Mouse (Mus musculus) thymus, adult 2 months (tissue): Measurements from ENCODE around the gene Spout1. TPM values are rescaled to one million over a fixed set of nuclear protein-coding genes. Genes with fewer than 3 reads are reported as not detected.
"Not testable (repeated sequence)": the region's sequence is repeated elsewhere in the genome, so short reads cannot be mapped to it uniquely, and the experiment has no call there.

Experiments used
- DNase-seq: peaks from one replicate; pipeline ENCODE4 v3.0.0; 2021
- H3K27ac ChIP-seq: fragments of 200-500 bp; 2 replicates; pipeline ENCODE4 v1.5.1; 2012; ENCODE audit warnings: low read length, control low read depth; ENCODE audit not compliant: control insufficient read depth, insufficient read depth
- H3K27me3 ChIP-seq: fragments of 200-500 bp; 2 replicates; pipeline ENCODE4 v1.6.1; 2012; ENCODE audit warnings: mild to moderate bottlenecking, low read length, moderate library complexity, mixed read lengths; ENCODE audit not compliant: control insufficient read depth, insufficient read depth
- H3K36me3 ChIP-seq: fragments of 200-500 bp; 2 replicates; pipeline ENCODE4 v1.6.1; 2012; ENCODE audit warnings: mild to moderate bottlenecking, low read length, moderate library complexity; ENCODE audit not compliant: control insufficient read depth, insufficient read depth
- H3K4me1 ChIP-seq: fragments of 200-500 bp; replicated peaks from 2 replicates; pipeline ENCODE4 v1.6.1; 2012; ENCODE audit warnings: low read length; ENCODE audit not compliant: control insufficient read depth, insufficient read depth
- H3K4me3 ChIP-seq: fragments of 200-500 bp; 2 replicates; pipeline ENCODE4 v1.5.1; 2012; ENCODE audit warnings: mild to moderate bottlenecking, low read length, control low read depth, moderate library complexity; ENCODE audit not compliant: control insufficient read depth, insufficient read depth
- CTCF ChIP-seq: fragments of 200-500 bp; IDR thresholded peaks from 2 replicates; pipeline ENCODE4 v1.5.1; 2012; ENCODE audit warnings: mild to moderate bottlenecking, control low read depth, low read length, moderate library complexity, borderline replicate concordance; ENCODE audit not compliant: control insufficient read depth, poor library complexity, insufficient read depth; ENCODE audit errors: extremely low read depth
- POLR2A ChIP-seq: fragments of 200-500 bp; IDR thresholded peaks from 2 replicates; pipeline ENCODE4 v1.6.1; 2012; ENCODE audit warnings: mild to moderate bottlenecking, low read length, control low read depth, moderate library complexity; ENCODE audit not compliant: control insufficient read depth, poor library complexity, insufficient read depth; ENCODE audit errors: extremely low read depth
- WGBS: fragments of 180-500 bp; shearing (Covaris S2); methylation state at CpG from one replicate; pipeline ENCODE4 v1.1.7; 2018; 5-methylcytosine and 5-hydroxymethylcytosine counted together
- polyA plus RNA-seq: library from polyadenylated mRNA; depleted of rRNA; stranded (reverse); fragments of >200 nt; gene quantifications from 2 replicates; pipeline ENCODE4 v1.2.3, GENCODE M21; 2012

Spout1 gene
- polyA plus RNA-seq, 1 experiment, result 44.9 TPM

DNA sequence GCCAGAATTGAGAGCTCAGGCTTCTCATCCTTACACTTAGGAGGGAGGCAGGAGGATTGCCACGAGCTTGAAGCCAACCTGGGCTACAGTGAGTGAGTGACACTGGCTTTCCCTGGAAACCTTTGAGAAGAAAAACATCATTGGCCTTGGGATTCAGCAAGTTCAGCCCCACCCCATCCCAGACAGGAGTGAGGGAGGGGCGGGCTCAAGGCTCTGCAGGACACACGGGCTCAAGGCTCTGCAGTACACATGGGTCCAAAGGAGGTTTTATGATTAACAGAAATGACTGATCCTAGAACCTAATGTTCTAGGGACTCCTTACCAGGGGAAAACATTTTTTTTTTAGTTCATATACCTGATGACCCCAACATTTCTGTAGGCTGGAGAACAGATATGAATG is 5.5 kb upstream of the Spout1 start:
- H3K4me3 ChIP-seq, result no peak overlapping the region
- no peaks in the 10 kb centered on the region for H3K27me3 ChIP-seq
- no peak overlapping the region for H3K27ac ChIP-seq
- no peak for DNase-seq
- H3K36me3 ChIP-seq, result no peaks in the 10 kb centered on the region
- no peaks in the 10 kb centered on the region for H3K4me1 ChIP-seq
- WGBS, result 89% methylated on average over 3 of the region's 3 CpGs
- TF ChIP-seq CTCF (no peak), POLR2A (no peak)

DNA sequence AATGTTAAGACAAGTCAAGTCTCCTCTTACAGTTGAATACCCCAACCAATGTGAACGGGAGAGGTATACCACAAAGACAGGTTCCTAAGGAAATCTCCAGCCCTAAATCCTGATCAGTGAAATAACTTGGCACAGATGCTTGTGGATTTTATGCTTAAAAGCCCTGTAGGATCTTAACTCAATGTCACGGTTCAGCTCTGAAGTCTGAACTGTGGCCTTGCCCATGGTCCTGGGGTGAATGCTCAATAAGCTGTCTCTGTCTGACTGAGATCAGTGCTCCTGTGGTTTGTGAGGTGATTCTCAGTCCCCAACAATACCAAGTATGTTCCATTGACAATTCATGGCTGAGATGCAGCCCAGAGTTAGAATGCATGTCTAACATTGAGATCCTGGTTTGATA is 4.2 kb upstream of the Spout1 start:
- H3K4me3 ChIP-seq, result no peak overlapping the region
- peaks cover 6% of the 10 kb centered on the region for H3K4me1 ChIP-seq
- 97% methylated on average over 2 of the region's 2 CpGs for WGBS
- H3K27ac ChIP-seq, result no peak overlapping the region
- TF ChIP-seq POLR2A (no peak), CTCF (no peak)
- no peak for DNase-seq
- H3K36me3 ChIP-seq, result no peaks in the 10 kb centered on the region
- no peaks in the 10 kb centered on the region for H3K27me3 ChIP-seq

DNA sequence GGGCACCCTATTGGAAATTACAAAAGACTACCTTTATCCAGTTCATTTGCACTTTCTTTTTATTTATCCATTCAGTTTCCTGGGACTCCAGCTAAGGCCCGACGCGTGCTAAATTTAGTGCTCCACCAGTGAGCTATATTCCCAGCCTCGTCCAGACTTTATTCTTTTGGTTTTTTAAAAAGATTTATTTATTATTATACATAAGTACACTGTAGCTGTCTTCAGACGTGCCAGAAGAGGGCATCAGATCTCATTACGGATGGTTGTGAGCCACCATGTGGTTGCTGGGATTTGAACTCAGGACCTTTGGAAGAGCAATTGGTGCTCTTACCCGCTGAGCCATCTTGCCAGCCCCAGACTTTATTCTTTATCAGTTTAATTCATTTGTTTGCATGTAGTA is 452 bp upstream of the Spout1 start:
- H3K4me1 ChIP-seq, result peaks cover 12% of the 10 kb centered on the region
- 48% methylated on average over 7 of the region's 7 CpGs for WGBS
- not testable (repeated sequence) for H3K27ac ChIP-seq, H3K27me3 ChIP-seq, DNase-seq, H3K36me3 ChIP-seq, H3K4me3 ChIP-seq

DNA sequence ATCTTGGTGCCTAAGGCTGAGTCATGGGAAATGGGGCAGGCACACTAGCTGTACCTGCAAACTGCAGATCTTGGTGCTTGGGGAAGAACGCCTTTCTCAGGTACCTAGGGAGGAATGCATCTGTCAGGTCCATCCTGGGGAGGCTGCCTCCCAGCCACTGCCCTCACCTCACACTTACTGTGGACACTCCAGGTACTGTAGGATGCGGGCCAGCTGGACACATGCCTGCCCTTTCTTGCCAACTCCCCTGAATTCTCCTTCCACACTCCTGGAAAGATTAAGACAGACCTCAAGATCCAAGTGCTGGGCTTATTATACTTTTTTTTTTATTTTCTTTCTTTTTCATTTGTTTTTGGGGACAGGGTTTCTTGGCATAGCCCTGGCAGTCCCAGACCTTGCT is 1.7 kb downstream of the Spout1 start:
- DNase-seq, result no peak
- H3K36me3 ChIP-seq, result 0 out of 2 replicates have a peak, but pooled peaks cover 6% of the 10 kb centered on the region
- H3K4me3 ChIP-seq, result no peak overlapping the region
- TF ChIP-seq POLR2A (no peak), CTCF (no peak)
- H3K27me3 ChIP-seq, result no peaks in the 10 kb centered on the region
- 100% methylated on average over 2 of the region's 2 CpGs for WGBS
- H3K4me1 ChIP-seq, result peaks cover 20% of the 10 kb centered on the region
- no peak overlapping the region for H3K27ac ChIP-seq

DNA sequence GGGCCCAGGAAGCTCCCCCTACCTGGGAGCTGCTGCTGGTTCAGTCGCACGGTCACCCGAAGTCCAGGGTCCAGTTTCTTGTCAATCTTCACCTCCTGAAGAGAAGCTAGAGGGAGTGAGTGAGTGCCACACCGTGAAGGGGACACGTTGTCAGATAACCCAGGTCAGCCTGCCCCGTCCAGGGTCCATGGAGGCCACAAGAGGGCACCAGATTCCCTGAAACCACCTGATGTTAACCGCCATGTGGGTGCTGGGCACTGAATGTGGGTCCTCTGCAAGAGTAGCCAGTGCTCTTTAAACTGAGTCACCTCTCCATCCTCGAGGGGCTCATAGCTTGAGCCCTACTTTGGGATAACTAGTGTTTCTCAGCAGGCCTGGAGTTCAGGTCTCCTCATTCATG is 2.4 kb downstream of the Spout1 start:
- H3K4me1 ChIP-seq, result peaks cover 20% of the 10 kb centered on the region
- H3K27ac ChIP-seq, result no peak overlapping the region
- no peak overlapping the region for H3K4me3 ChIP-seq
- 96% methylated on average over 8 of the region's 8 CpGs for WGBS
- H3K36me3 ChIP-seq, result 0 out of 2 replicates have a peak, but pooled peaks cover 6% of the 10 kb centered on the region
- DNase-seq, result no peak
- H3K27me3 ChIP-seq, result no peaks in the 10 kb centered on the region
- TF ChIP-seq POLR2A (no peak), CTCF (no peak)

DNA sequence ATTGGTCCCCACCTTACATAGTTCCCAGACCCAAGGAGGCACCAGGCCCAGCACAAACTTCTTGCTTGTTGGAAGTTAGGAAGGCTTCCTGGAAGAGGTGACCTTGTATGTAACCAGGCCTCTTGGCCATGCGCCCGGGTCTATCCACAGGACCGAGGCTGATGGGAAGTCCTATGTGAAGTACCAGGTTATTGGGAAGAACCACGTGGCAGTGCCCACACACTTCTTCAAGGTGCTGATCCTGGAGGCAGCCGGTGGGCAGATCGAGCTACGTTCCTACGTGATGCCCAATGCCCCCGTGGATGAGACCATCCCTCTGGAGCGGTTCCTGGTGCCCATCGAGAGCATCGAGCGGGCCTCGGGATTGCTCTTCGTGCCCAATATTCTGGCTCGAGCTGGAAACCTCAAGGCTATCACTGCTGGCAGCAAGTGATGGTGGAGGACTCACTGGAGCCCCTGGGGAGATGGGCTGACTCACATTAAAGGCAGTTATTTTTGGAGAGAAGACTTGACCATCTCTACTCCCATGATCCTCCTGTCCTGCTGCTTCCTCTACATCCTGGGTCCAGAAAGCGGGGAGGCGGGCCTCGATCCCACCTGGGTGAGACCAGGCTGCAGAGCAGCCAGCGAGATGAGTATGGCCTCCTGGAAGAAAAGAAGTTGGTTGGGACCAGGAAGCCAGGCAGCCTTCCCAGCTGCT is 4.6 kb downstream of the Spout1 start:
- DNase-seq, result no peak
- no peak overlapping the region for H3K27ac ChIP-seq
- H3K4me3 ChIP-seq, result no peak overlapping the region
- 0 out of 2 replicates have a peak, but pooled peaks cover 6% of the 10 kb centered on the region for H3K36me3 ChIP-seq
- no peaks in the 10 kb centered on the region for H3K27me3 ChIP-seq
- WGBS, result 94% methylated on average over 20 of the region's 20 CpGs
- TF ChIP-seq CTCF (no peak), POLR2A (no peak)
- peaks cover 20% of the 10 kb centered on the region for H3K4me1 ChIP-seq

DNA sequence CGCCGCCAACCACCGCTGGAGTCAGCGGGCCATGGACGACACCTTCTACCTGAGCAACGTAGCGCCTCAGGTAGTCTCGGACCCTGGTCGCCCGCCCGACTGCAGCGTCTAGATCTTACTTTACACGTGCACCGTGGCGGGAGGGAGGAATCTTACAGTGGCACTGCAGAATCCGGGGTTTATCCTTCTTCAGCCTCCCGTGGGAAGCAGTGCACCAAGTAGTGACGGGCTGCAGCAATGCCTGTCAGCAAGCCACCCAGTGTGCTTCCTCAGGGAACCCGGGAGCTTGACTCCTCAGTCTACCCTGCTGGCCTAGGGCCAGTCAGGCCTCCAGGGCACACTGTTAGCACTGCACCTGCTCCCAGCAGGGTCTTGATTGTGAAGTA is 6.3 kb downstream of the Spout1 start:
- H3K27me3 ChIP-seq, result no peaks in the 10 kb centered on the region

More for the DNA sequence above, 6.3 kb downstream of the Spout1 start:
- WGBS, result 4% methylated on average over 19 of the region's 19 CpGs
- 0 out of 2 replicates have a peak, but pooled peaks cover 6% of the 10 kb centered on the region for H3K36me3 ChIP-seq
- H3K4me3 ChIP-seq, result peak overlapping the region; percentile 86
- peaks cover 10% of the 10 kb centered on the region for H3K4me1 ChIP-seq
- no peak overlapping the region for H3K27ac ChIP-seq
- TF ChIP-seq CTCF (no peak), POLR2A (no peak)
- DNase-seq, result no peak
